Mouse (Mus musculus): Measurements from ENCODE around the gene Gpr18. TPM values are rescaled to one million over a fixed set of nuclear protein-coding genes. Genes with fewer than 3 reads are reported as not detected.
A peak's percentile ranks its signal among the peaks of the same experiment; 100 is the strongest.

Gene Gpr18
- polyA plus RNA-seq, 1 experiment, result 0.06 TPM

GRCm38 (mm10) chr14:121928375-121929137 is 13.0 kb upstream of the Gpr18 start:
- no peak overlapping the region for H3K4me3 ChIP-seq (ENCODE audit: insufficient read depth, low read length)
- no peaks in the 10 kb centered on the region; the same call in 1 of the 2 replicates for H3K4me1 ChIP-seq (ENCODE audit: control insufficient read depth, insufficient read depth, low read length)
- H3K27ac ChIP-seq (ENCODE audit: insufficient read depth, low read length), result no peak overlapping the region
- TF ChIP-seq POLR2A (IDR thresholded peaks at IDR 0.05; ENCODE audit: extremely low read depth, insufficient read depth, low read length) (no peak), CTCF (IDR thresholded peaks at IDR 0.05; ENCODE audit: extremely low read depth, insufficient read depth, low read length) (peak; percentile 38; the same call in 1 of the 2 replicates)

GRCm38 (mm10) chr14:121927451-121927850 is 11.9 kb upstream of the Gpr18 start:
- no peak overlapping the region for H3K4me3 ChIP-seq (ENCODE audit: insufficient read depth, low read length)
- TF ChIP-seq POLR2A (IDR thresholded peaks at IDR 0.05; ENCODE audit: extremely low read depth, insufficient read depth, low read length), result no peak
- TF ChIP-seq CTCF (IDR thresholded peaks at IDR 0.05; ENCODE audit: extremely low read depth, insufficient read depth, low read length), result no peak
- H3K4me1 ChIP-seq (ENCODE audit: control insufficient read depth, insufficient read depth, low read length), result no peaks in the 10 kb centered on the region; the same call in 1 of the 2 replicates
- no peak overlapping the region for H3K27ac ChIP-seq (ENCODE audit: insufficient read depth, low read length)

GRCm38 (mm10) chr14:121926901-121927300 is 11.3 kb upstream of the Gpr18 start:
- no peaks in the 10 kb centered on the region; the same call in 1 of the 2 replicates for H3K4me1 ChIP-seq (ENCODE audit: control insufficient read depth, insufficient read depth, low read length)
- no peak overlapping the region for H3K27ac ChIP-seq (ENCODE audit: insufficient read depth, low read length)
- TF ChIP-seq CTCF (IDR thresholded peaks at IDR 0.05; ENCODE audit: extremely low read depth, insufficient read depth, low read length) (no peak), POLR2A (IDR thresholded peaks at IDR 0.05; ENCODE audit: extremely low read depth, insufficient read depth, low read length) (no peak)
- H3K4me3 ChIP-seq (ENCODE audit: insufficient read depth, low read length), result no peak overlapping the region

- H3K27ac ChIP-seq (ENCODE audit: insufficient read depth, low read length), result no peak overlapping the region
- no peaks in the 10 kb centered on the region; the same call in 1 of the 2 replicates for H3K4me1 ChIP-seq (ENCODE audit: control insufficient read depth, insufficient read depth, low read length)
- TF ChIP-seq CTCF (IDR thresholded peaks at IDR 0.05; ENCODE audit: extremely low read depth, insufficient read depth, low read length), result no peak
- no peak for TF ChIP-seq POLR2A (IDR thresholded peaks at IDR 0.05; ENCODE audit: extremely low read depth, insufficient read depth, low read length)
- no peak overlapping the region for H3K4me3 ChIP-seq (ENCODE audit: insufficient read depth, low read length)
Measured at GRCm38 (mm10) chr14:121924876-121925275, 9.3 kb upstream of the Gpr18 start.

GRCm38 (mm10) chr14:121922731-121923130 is 7.2 kb upstream of the Gpr18 start:
- Histone ChIP-seq H3K4me1 (ENCODE audit: control insufficient read depth, insufficient read depth, low read length) (no peaks in the 10 kb centered on the region), H3K27ac (ENCODE audit: insufficient read depth, low read length) (no peak overlapping the region), H3K4me3 (ENCODE audit: insufficient read depth, low read length) (no peak overlapping the region)
- no peak for TF ChIP-seq POLR2A (IDR thresholded peaks at IDR 0.05; ENCODE audit: extremely low read depth, insufficient read depth, low read length)
- TF ChIP-seq CTCF (IDR thresholded peaks at IDR 0.05; ENCODE audit: extremely low read depth, insufficient read depth, low read length), result no peak

GRCm38 (mm10) chr14:121922016-121922415 is 6.4 kb upstream of the Gpr18 start:
- no peak for TF ChIP-seq POLR2A (IDR thresholded peaks at IDR 0.05; ENCODE audit: extremely low read depth, insufficient read depth, low read length)
- no peak for TF ChIP-seq CTCF (IDR thresholded peaks at IDR 0.05; ENCODE audit: extremely low read depth, insufficient read depth, low read length)
- no peaks in the 10 kb centered on the region for H3K4me1 ChIP-seq (ENCODE audit: control insufficient read depth, insufficient read depth, low read length)
- H3K4me3 ChIP-seq (ENCODE audit: insufficient read depth, low read length), result no peak overlapping the region
- no peak overlapping the region for H3K27ac ChIP-seq (ENCODE audit: insufficient read depth, low read length)

- TF ChIP-seq CTCF (IDR thresholded peaks at IDR 0.05; ENCODE audit: extremely low read depth, insufficient read depth, low read length), result no peak
- TF ChIP-seq POLR2A (IDR thresholded peaks at IDR 0.05; ENCODE audit: extremely low read depth, insufficient read depth, low read length), result no peak
- Histone ChIP-seq H3K27ac (ENCODE audit: insufficient read depth, low read length) (no peak overlapping the region), H3K4me3 (ENCODE audit: insufficient read depth, low read length) (no peak overlapping the region), H3K4me1 (ENCODE audit: control insufficient read depth, insufficient read depth, low read length) (no peaks in the 10 kb centered on the region)
Measured at GRCm38 (mm10) chr14:121920511-121921124, 5.0 kb upstream of the Gpr18 start.

GRCm38 (mm10) chr14:121919752-121920151 is 4.2 kb upstream of the Gpr18 start:
- H3K4me1 ChIP-seq (ENCODE audit: control insufficient read depth, insufficient read depth, low read length), result no peaks in the 10 kb centered on the region
- TF ChIP-seq CTCF (IDR thresholded peaks at IDR 0.05; ENCODE audit: extremely low read depth, insufficient read depth, low read length) (peak; percentile 50), POLR2A (IDR thresholded peaks at IDR 0.05; ENCODE audit: extremely low read depth, insufficient read depth, low read length) (no peak)
- H3K4me3 ChIP-seq (ENCODE audit: insufficient read depth, low read length), result no peak overlapping the region
- H3K27ac ChIP-seq (ENCODE audit: insufficient read depth, low read length), result no peak overlapping the region

GRCm38 (mm10) chr14:121918266-121918665 is 2.7 kb upstream of the Gpr18 start:
- H3K4me1 ChIP-seq (ENCODE audit: control insufficient read depth, insufficient read depth, low read length), result no peaks in the 10 kb centered on the region
- TF ChIP-seq CTCF (IDR thresholded peaks at IDR 0.05; ENCODE audit: extremely low read depth, insufficient read depth, low read length), result no peak
- TF ChIP-seq POLR2A (IDR thresholded peaks at IDR 0.05; ENCODE audit: extremely low read depth, insufficient read depth, low read length), result no peak
- H3K27ac ChIP-seq (ENCODE audit: insufficient read depth, low read length), result no peak overlapping the region
- no peak overlapping the region for H3K4me3 ChIP-seq (ENCODE audit: insufficient read depth, low read length)

Measured in cortical plate, adult 2 months (tissue).